Mouse (Mus musculus) myocyte (in vitro differentiated cells): ENCODE data around the gene Chst8. TPM values are rescaled to one million over a fixed set of nuclear protein-coding genes. Genes with fewer than 3 reads are reported as not detected.

Source experiments
- H3K27me3 ChIP-seq: one replicate; pipeline ENCODE4 v1.6.1; 2011; ENCODE audit not compliant: control insufficient read depth, insufficient read depth, insufficient read length
- H3K36me3 ChIP-seq: one replicate; pipeline ENCODE4 v1.6.1; 2011; ENCODE audit not compliant: control insufficient read depth, insufficient read depth
- H3K4me2 ChIP-seq: one replicate; pipeline ENCODE4 v1.6.1; 2011; ENCODE audit warnings: low read depth, control low read depth
- H3K4me3 ChIP-seq: one replicate; pipeline ENCODE4 v1.5.1; 2011; ENCODE audit warnings: mild to moderate bottlenecking, control low read depth, moderate library complexity
- H3K79me2 ChIP-seq: one replicate; pipeline ENCODE4 v1.6.1; 2011; ENCODE audit not compliant: control insufficient read depth, insufficient read depth
- H3ac ChIP-seq: one replicate; pipeline ENCODE4 v1.6.1; 2011; ENCODE audit not compliant: control insufficient read depth, insufficient read length
- CEBPB ChIP-seq: IDR thresholded peaks from 2 replicates; pipeline ENCODE4 v1.6.1; 2011; ENCODE audit warnings: mild to moderate bottlenecking, moderate library complexity; ENCODE audit not compliant: poor library complexity, insufficient read depth, severe bottlenecking
- E2F4 ChIP-seq: IDR thresholded peaks from one replicate; pipeline ENCODE4 v1.6.1; 2011; ENCODE audit warnings: mild to moderate bottlenecking, control low read depth, moderate library complexity; ENCODE audit not compliant: insufficient read depth
- MAX ChIP-seq: IDR thresholded peaks from one replicate; pipeline ENCODE4 v1.6.1; 2011; ENCODE audit warnings: low read depth, mild to moderate bottlenecking, control low read depth
- MYOD1 ChIP-seq, 3 experiments: IDR thresholded peaks; one replicate each; pipeline ENCODE4 v1.6.1; 2011; ENCODE audit warnings: control low read depth in 2 of 3, low read depth in 2 of 3, mild to moderate bottlenecking in 2 of 3, moderate library complexity in 1 of 3; ENCODE audit not compliant: insufficient read length in 2 of 3, control insufficient read depth in 1 of 3
- MYOG ChIP-seq, 3 experiments: IDR thresholded peaks; one replicate each; pipeline ENCODE4 v1.6.1; 2011; ENCODE audit warnings: control low read depth in 2 of 3, low read depth in 2 of 3, mild to moderate bottlenecking in 2 of 3; ENCODE audit not compliant: insufficient read length in 2 of 3, control insufficient read depth in 1 of 3, insufficient read depth in 1 of 3
- POLR2A ChIP-seq: IDR thresholded peaks from one replicate; pipeline ENCODE4 v1.6.1; 2011; ENCODE audit warnings: low read depth, mild to moderate bottlenecking, control low read depth, moderate library complexity; ENCODE audit not compliant: insufficient read length
- POLR2AphosphoS2 ChIP-seq: IDR thresholded peaks from one replicate; pipeline ENCODE4 v1.6.1; 2011; ENCODE audit warnings: low read depth, control low read depth; ENCODE audit not compliant: insufficient read length
- REST ChIP-seq: IDR thresholded peaks from one replicate; pipeline ENCODE4 v1.6.1; 2011; ENCODE audit warnings: mild to moderate bottlenecking, control low read depth, moderate library complexity; ENCODE audit not compliant: insufficient read depth, insufficient read length
- SRF ChIP-seq: IDR thresholded peaks from one replicate; pipeline ENCODE4 v1.6.1; 2011; ENCODE audit warnings: low read depth; ENCODE audit not compliant: control insufficient read depth, insufficient read length
- TCF12 ChIP-seq: IDR thresholded peaks from one replicate; pipeline ENCODE4 v1.6.1; 2011; ENCODE audit warnings: mild to moderate bottlenecking, control low read depth; ENCODE audit not compliant: poor library complexity, insufficient read depth, severe bottlenecking
- TCF3 ChIP-seq: IDR thresholded peaks from one replicate; pipeline ENCODE4 v1.6.1; 2011; ENCODE audit warnings: low read depth, control low read depth; ENCODE audit not compliant: insufficient read length
- USF1 ChIP-seq: IDR thresholded peaks from one replicate; pipeline ENCODE4 v1.6.1; 2011; ENCODE audit warnings: low read depth, mild to moderate bottlenecking, control low read depth, moderate library complexity
- polyA plus RNA-seq: library from polyadenylated mRNA; unstranded; fragments of >200 nt; fragmentation: generic; extraction: Trizol; gene quantifications from one replicate; pipeline ENCODE4 v1.2.1, GENCODE M21; 2012; ENCODE audit warnings: missing spikeins

Chst8 gene
- polyA plus RNA-seq, 1 experiment: not detected

- Histone ChIP-seq H3ac (no peak overlapping the region), H3K4me3 (no peak overlapping the region), H3K36me3 (no peaks in the 10 kb centered on the region), H3K27me3 (peaks cover 12% of the 10 kb centered on the region), H3K4me2 (no peak overlapping the region), H3K79me2 (no peaks in the 10 kb centered on the region)
- TF ChIP-seq MYOG (IDR thresholded peaks at IDR 0.05; ENCODE audit: control insufficient read depth in 1 of 3, insufficient read depth in 1 of 3, insufficient read length in 2 of 3, low read depth in 2 of 3): no peak
- TF ChIP-seq POLR2A: no peak
- TF ChIP-seq TCF3: no peak
- no peak for TF ChIP-seq TCF12
- no peak for TF ChIP-seq POLR2AphosphoS2
- no peak for TF ChIP-seq USF1
- TF ChIP-seq MYOD1 (IDR thresholded peaks at IDR 0.05; ENCODE audit: control insufficient read depth in 1 of 3, insufficient read length in 2 of 3, low read depth in 2 of 3): no peak
- no peak for TF ChIP-seq REST
- TF ChIP-seq MAX: no peak
- TF ChIP-seq CEBPB: no peak
Observed at GRCm38 (mm10) chr7:34805691-34806205, 6.8 kb downstream of the Chst8 start.

GRCm38 (mm10) chr7:34805042-34805441 lies 7.5 kb downstream of the Chst8 start:
- Histone ChIP-seq H3ac (no peak overlapping the region), H3K27me3 (peaks cover 19% of the 10 kb centered on the region), H3K4me2 (no peak overlapping the region), H3K4me3 (no peak overlapping the region), H3K79me2 (no peaks in the 10 kb centered on the region), H3K36me3 (no peaks in the 10 kb centered on the region)
- no peak for TF ChIP-seq MAX
- TF ChIP-seq POLR2A: no peak
- no peak for TF ChIP-seq MYOG (IDR thresholded peaks at IDR 0.05; ENCODE audit: control insufficient read depth in 1 of 3, insufficient read depth in 1 of 3, insufficient read length in 2 of 3, low read depth in 2 of 3)
- TF ChIP-seq CEBPB: no peak
- no peak for TF ChIP-seq POLR2AphosphoS2
- TF ChIP-seq USF1: no peak

- no peak overlapping the region for H3ac ChIP-seq
- no peaks in the 10 kb centered on the region for H3K36me3 ChIP-seq
- no peak overlapping the region for H3K4me2 ChIP-seq
- TF ChIP-seq POLR2AphosphoS2: no peak
- no peak for TF ChIP-seq MYOD1 (IDR thresholded peaks at IDR 0.05; ENCODE audit: control insufficient read depth in 1 of 3, insufficient read length in 2 of 3, low read depth in 2 of 3)
- no peak for TF ChIP-seq SRF
- no peak for TF ChIP-seq E2F4
- TF ChIP-seq TCF3: no peak
- no peak for TF ChIP-seq POLR2A
- TF ChIP-seq MYOG (IDR thresholded peaks at IDR 0.05; ENCODE audit: control insufficient read depth in 1 of 3, insufficient read depth in 1 of 3, insufficient read length in 2 of 3, low read depth in 2 of 3): no peak
- TF ChIP-seq CEBPB: no peak
- TF ChIP-seq USF1: no peak
- TF ChIP-seq REST: no peak
- TF ChIP-seq TCF12: no peak
- no peak for TF ChIP-seq MAX
- H3K4me3 ChIP-seq: no peak overlapping the region
- H3K27me3 ChIP-seq: peaks cover 31% of the 10 kb centered on the region
- H3K79me2 ChIP-seq: no peaks in the 10 kb centered on the region
Observed at GRCm38 (mm10) chr7:34799950-34800511, 12.5 kb downstream of the Chst8 start.

GRCm38 (mm10) chr7:34799404-34799771 lies 13.1 kb downstream of the Chst8 start:
- no peak overlapping the region for H3ac ChIP-seq
- no peaks in the 10 kb centered on the region for H3K36me3 ChIP-seq
- H3K79me2 ChIP-seq: no peaks in the 10 kb centered on the region
- no peak overlapping the region for H3K4me3 ChIP-seq
- no peak overlapping the region for H3K4me2 ChIP-seq
- TF ChIP-seq TCF3 (no peak), REST (no peak)
- H3K27me3 ChIP-seq: peaks cover 38% of the 10 kb centered on the region

- Histone ChIP-seq H3K27me3 (peaks cover 43% of the 10 kb centered on the region), H3ac (no peak overlapping the region), H3K36me3 (no peaks in the 10 kb centered on the region), H3K79me2 (no peaks in the 10 kb centered on the region), H3K4me3 (no peak overlapping the region), H3K4me2 (no peak overlapping the region)
- no peak for TF ChIP-seq POLR2AphosphoS2
- TF ChIP-seq REST: no peak
- no peak for TF ChIP-seq USF1
- no peak for TF ChIP-seq E2F4
- no peak for TF ChIP-seq MYOD1 (IDR thresholded peaks at IDR 0.05; ENCODE audit: control insufficient read depth in 1 of 3, insufficient read length in 2 of 3, low read depth in 2 of 3)
- no peak for TF ChIP-seq MYOG (IDR thresholded peaks at IDR 0.05; ENCODE audit: control insufficient read depth in 1 of 3, insufficient read depth in 1 of 3, insufficient read length in 2 of 3, low read depth in 2 of 3)
- TF ChIP-seq POLR2A: no peak
- TF ChIP-seq SRF: no peak
- TF ChIP-seq MAX: no peak
- TF ChIP-seq CEBPB: no peak
- no peak for TF ChIP-seq TCF12
- no peak for TF ChIP-seq TCF3
Observed at GRCm38 (mm10) chr7:34798441-34799403, 13.8 kb downstream of the Chst8 start.
